Mouse (Mus musculus) large intestine, adult 2 months (tissue): Measurements from ENCODE around the gene Klk4. TPM values are rescaled to one million over a fixed set of nuclear protein-coding genes. Genes with fewer than 3 reads are reported as not detected.
A peak's percentile ranks its signal among the peaks of the same experiment; 100 is the strongest.

Experiments
- DNase-seq: peaks from one replicate; pipeline ENCODE4 v3.0.0-alpha.2; 2012; ENCODE audit warnings: low read depth, low spot score
- WGBS: fragments of 180-500 bp; shearing (Covaris S2); methylation state at CpG from one replicate; pipeline ENCODE4 v1.1.7; 2018; 5-methylcytosine and 5-hydroxymethylcytosine counted together
- polyA plus RNA-seq: library from polyadenylated mRNA; depleted of rRNA; stranded (reverse); fragments of >200 nt; gene quantifications from 2 replicates; pipeline ENCODE4 v1.2.3, GENCODE M21; 2012; rRNA removed

Klk4 gene
- polyA plus RNA-seq, 1 experiment: not detected

- WGBS: 67% methylated on average over 8 of the region's 8 CpGs
- no peak for DNase-seq
These were observed 37.9 kb downstream of the Klk4 start for GRCm38 (mm10) chr7:43918871-43919270.

DNA sequence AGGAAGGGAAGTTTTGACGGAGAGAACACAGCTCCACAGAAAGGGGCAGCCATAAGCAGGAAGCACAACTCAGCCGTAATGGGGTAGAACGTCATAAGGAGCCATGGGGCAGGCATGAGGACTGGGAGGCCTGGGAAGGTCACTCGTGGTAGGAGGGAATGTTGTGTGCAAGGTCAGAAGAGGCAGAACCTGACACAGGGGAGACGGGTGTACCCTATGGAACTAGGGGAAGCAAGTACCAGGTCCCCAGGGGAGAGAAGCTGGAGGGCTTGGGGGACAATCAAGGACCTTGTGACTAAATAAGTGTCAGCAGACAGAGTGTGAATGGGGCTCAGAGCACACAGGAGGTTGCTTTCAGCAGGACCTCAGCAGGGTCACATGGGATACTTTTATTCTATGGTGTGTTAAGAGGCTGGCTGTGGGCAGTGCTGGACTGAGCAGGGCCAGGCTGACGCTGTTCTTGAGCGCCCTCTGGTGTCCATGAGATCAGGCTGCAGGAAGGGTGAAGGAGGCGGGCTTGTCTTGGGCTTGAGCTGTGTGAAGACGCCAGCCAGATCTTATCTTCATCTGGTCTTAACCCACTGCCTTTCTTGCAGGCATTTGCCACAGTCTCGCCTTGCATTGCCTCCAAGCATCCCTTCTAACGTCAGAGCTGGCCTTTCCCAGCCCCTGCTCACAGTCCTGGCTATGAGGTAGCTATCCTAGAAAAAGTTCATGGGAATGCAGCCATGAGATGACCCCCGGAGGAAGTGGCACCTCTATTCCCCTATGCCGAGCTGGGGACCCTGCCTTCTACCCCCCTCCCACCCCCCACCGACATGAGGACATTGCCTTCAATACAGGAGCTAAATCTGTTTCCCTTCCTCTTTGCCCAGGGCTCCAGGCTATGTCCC, 38.8 kb downstream of the Klk4 start:
- 24% methylated on average over 14 of the region's 14 CpGs for WGBS
- peak; percentile 38 for DNase-seq

DNA sequence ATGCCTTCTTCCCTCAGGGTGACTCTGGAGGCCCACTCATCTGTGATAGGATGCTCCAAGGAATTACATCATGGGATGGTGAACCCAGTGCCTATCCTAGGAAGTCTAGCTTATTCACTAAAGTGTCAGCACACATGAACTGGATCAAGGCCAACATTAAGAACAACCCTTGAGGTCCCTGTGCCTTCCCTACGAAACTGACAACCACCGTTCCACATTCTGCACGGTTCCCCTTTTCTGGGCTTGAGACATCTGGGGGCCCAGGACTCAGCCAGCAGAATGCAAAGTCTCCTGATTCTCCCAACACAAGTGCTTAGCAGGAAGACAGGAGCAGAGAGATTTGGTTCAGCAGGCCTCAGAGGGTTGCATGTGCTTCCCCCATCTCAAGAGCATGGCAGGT, 39.6 kb downstream of the Klk4 start:
- DNase-seq: no peak
- 78% methylated on average over 3 of the region's 3 CpGs for WGBS

DNA sequence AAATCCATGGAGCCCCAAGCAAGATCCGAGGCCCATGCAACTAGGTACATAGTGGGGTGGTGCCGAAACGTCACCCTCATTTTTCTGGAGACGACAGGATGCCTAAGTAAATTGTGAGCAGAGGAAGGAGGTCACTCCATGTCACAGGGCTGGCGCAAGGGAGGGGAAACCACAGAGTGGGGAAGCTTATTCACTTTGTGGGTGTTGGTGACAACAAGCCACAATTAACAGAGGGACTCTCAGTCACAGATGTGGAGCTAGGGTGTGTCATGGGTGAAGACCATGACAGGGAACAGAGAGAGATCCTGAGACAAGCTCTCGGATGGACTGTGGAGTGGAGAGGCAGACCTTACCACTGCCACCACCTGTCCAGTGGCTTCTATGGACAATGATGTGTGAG, 40.1 kb downstream of the Klk4 start:
- DNase-seq: no peak

GRCm38 (mm10) chr7:43921941-43922340, 41.0 kb downstream of the Klk4 start:
- no peak for DNase-seq
- WGBS: 82% methylated on average over 2 of the region's 2 CpGs

More for the DNA sequence above, 40.1 kb downstream of the Klk4 start:
- WGBS: 71% methylated on average over 6 of the region's 6 CpGs

DNA sequence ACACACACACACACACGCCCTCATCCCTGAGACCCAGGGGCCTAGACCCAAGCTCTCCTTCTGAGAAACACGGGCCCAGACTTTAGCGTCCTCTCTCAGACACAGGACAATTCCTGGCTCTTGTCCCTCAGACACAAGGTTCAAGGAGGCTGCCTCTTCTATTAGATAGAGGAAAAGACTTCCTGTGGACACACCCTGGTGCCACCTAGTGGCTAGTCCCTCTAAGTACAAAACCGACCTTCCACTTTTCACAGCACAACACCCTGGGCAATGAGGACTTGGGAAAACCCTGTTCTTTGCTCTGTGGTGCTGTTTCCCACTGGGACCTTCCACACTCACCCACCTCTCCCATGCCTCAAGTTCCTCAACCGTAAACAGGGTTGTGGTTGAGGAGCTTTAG, 45.0 kb downstream of the Klk4 start:
- 64% methylated on average over 5 of the region's 5 CpGs for WGBS
- no peak for DNase-seq

DNA sequence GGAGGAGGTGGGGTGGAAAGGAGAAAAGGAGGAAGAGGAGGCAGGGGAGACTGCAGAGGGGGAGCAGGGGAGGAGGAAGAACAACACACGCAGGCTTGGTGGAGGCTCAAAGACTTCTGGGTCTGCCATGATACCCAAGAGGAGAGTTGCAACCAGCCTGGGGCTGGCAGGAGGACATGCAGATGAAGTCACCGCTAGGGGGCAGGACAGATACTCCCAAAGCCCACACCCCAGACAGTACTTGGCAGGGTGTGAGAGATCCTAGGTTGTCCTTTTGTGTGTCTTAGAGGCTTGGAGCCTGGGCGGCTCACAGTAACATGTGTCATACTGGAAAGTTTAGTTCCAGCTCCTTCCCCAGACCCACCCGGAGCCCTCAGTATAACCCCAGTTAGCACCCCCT, 47.6 kb downstream of the Klk4 start:
- WGBS: 37% methylated on average over 4 of the region's 4 CpGs

GRCm38 (mm10) chr7:43932337-43932736, 51.4 kb downstream of the Klk4 start:
- DNase-seq: no peak
- WGBS: 68% methylated on average over 4 of the region's 4 CpGs

More for the DNA sequence above, 47.6 kb downstream of the Klk4 start:
- DNase-seq: peak; percentile 36

DNA sequence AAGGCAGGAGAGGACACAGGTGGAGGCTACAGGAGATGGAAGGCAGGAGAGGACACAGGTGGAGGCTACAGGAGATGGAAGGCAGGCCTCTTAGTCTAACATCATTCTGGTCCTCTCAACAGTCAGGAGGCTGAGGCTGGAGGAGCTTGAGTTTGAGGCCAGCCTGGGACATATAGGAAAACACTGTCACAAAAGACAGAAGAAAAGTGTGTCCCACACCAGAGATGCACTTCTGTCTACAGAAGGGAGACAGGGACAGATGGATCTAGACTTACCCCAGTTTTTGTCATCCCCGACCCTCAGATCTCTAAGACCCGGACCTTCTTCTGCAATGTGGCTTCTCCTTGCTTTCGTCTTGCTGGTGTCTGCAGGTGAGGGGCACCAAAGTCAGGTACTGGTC, 52.5 kb downstream of the Klk4 start, which contains the start of gene Klk15:
Gene Klk15, plus strand, starts transcription at position 301 of the 400 bp plus-strand sequence.
- WGBS: 96% methylated on average over 3 of the region's 3 CpGs

GRCm38 (mm10) chr7:43934747-43935146, 53.8 kb downstream of the Klk4 start:
- WGBS: 22% methylated on average over 3 of the region's 3 CpGs
- DNase-seq: no peak

More for the DNA sequence above, 52.5 kb downstream of the Klk4 start, which contains the start of gene Klk15:
- no peak for DNase-seq

Other genes starting within 250 kb of the Klk4 start
- gene Ceacam18, start 246.5 kb upstream of the Klk4 start, polyA plus RNA-seq: 19.4 and 35.3 TPM in 2 replicates
- gene Siglece, start 221.0 kb upstream of the Klk4 start, polyA plus RNA-seq: 4.4 and 4.8 TPM in 2 replicates
- gene Ctu1, start 209.1 kb upstream of the Klk4 start, polyA plus RNA-seq: 8.8 and 9.2 TPM in 2 replicates
- 0.16 TPM in 2 replicates for gene Klk14, start 190.7 kb upstream of the Klk4 start, polyA plus RNA-seq
- gene Klk13, start 168.6 kb upstream of the Klk4 start, polyA plus RNA-seq: not detected in 2 replicates
- gene Klk12, start 112.3 kb upstream of the Klk4 start, polyA plus RNA-seq: not detected in 2 replicates
- gene Klk11, start 106.6 kb upstream of the Klk4 start, polyA plus RNA-seq: not detected in 2 replicates
- gene Klk10, start 100.1 kb upstream of the Klk4 start, polyA plus RNA-seq: 0.21 and 0.69 TPM in 2 replicates
- gene Klk9, start 89.3 kb upstream of the Klk4 start, polyA plus RNA-seq: not detected in 2 replicates
- gene Klk8, start 83.6 kb upstream of the Klk4 start, polyA plus RNA-seq: 3.1 TPM in 2 replicates
- not detected in 2 replicates for gene Klk7, start 69.9 kb upstream of the Klk4 start, polyA plus RNA-seq
- gene Klk6, start 56.7 kb upstream of the Klk4 start, polyA plus RNA-seq: not detected in 2 replicates
- gene Klk5, start 39.2 kb upstream of the Klk4 start, polyA plus RNA-seq: not detected in 2 replicates
- gene Klk15, start 52.6 kb downstream of the Klk4 start, polyA plus RNA-seq: not detected in 2 replicates
- not detected in 2 replicates for gene Klk1b8, start 69.5 kb downstream of the Klk4 start, polyA plus RNA-seq
- gene Klk1b1, start 85.6 kb downstream of the Klk4 start, polyA plus RNA-seq: not detected in 2 replicates
- gene Klk1b9, start 94.9 kb downstream of the Klk4 start, polyA plus RNA-seq: not detected in 2 replicates
- gene Klk1b11, start 114.7 kb downstream of the Klk4 start, polyA plus RNA-seq: not detected in 2 replicates
- gene Klk1b26, start 131.0 kb downstream of the Klk4 start, polyA plus RNA-seq: not detected in 2 replicates
- gene Klk1b27, start 171.1 kb downstream of the Klk4 start, polyA plus RNA-seq: 0.62 and 0.71 TPM in 2 replicates
- not detected in 2 replicates for gene Klk1b21, start 221.2 kb downstream of the Klk4 start, polyA plus RNA-seq
- 2.6 and 4.9 TPM in 2 replicates for gene Klk1b22, start 231.5 kb downstream of the Klk4 start, polyA plus RNA-seq